Mouse (Mus musculus) ES-Bruce4 (cell line): Measurements from ENCODE around the gene Cap2. TPM values are rescaled to one million over a fixed set of nuclear protein-coding genes. Genes with fewer than 3 reads are reported as not detected.

Source experiments
- H3K27ac ChIP-seq: 2 replicates; pipeline ENCODE4 v1.5.1; 2012; ENCODE audit warnings: low read length, inconsistent platforms; ENCODE audit not compliant: insufficient read depth
- H3K27me3 ChIP-seq: 2 replicates; pipeline ENCODE4 v1.6.1; 2012; ENCODE audit warnings: mild to moderate bottlenecking, low read length, inconsistent platforms; ENCODE audit not compliant: control insufficient read depth, poor library complexity, insufficient read depth, severe bottlenecking
- H3K36me3 ChIP-seq: 2 replicates; pipeline ENCODE4 v1.6.1; 2012; ENCODE audit warnings: inconsistent platforms, mild to moderate bottlenecking, low read length, moderate library complexity; ENCODE audit not compliant: control insufficient read depth, poor library complexity, insufficient read depth, severe bottlenecking
- H3K4me1 ChIP-seq: one replicate; pipeline ENCODE4 v1.8.1; 2011; ENCODE audit warnings: low read length; ENCODE audit not compliant: control insufficient read depth, insufficient read depth
- H3K4me3 ChIP-seq: 2 replicates; pipeline ENCODE4 v1.5.1; 2011; ENCODE audit warnings: low read depth, mild to moderate bottlenecking, low read length
- H3K9ac ChIP-seq: 2 replicates; pipeline ENCODE4 v1.6.1; 2012; ENCODE audit warnings: low read depth, mild to moderate bottlenecking, inconsistent platforms; ENCODE audit not compliant: poor library complexity, severe bottlenecking
- H3K9me3 ChIP-seq: replicated peaks from 2 replicates; pipeline ENCODE4 v1.6.1; 2012; ENCODE audit warnings: mild to moderate bottlenecking, low read length, inconsistent platforms; ENCODE audit not compliant: control insufficient read depth, poor library complexity, insufficient read depth, severe bottlenecking
- CTCF ChIP-seq: IDR thresholded peaks from one replicate; pipeline ENCODE4 v1.8.1; 2011; ENCODE audit warnings: low read depth, low read length
- EP300 ChIP-seq: IDR thresholded peaks from 2 replicates; pipeline ENCODE4 v1.6.1; 2011; ENCODE audit warnings: low read depth, low read length; ENCODE audit not compliant: insufficient read depth
- POLR2A ChIP-seq: IDR thresholded peaks from one replicate; pipeline ENCODE4 v1.8.1; 2011; ENCODE audit warnings: low read length; ENCODE audit not compliant: insufficient read depth
- polyA plus RNA-seq: library from polyadenylated mRNA; stranded (reverse); fragments of >200 nt; gene quantifications from 2 replicates; pipeline ENCODE4 v1.2.4, GENCODE M21; 2011; ENCODE audit warnings: low read depth; ENCODE audit not compliant: missing spikeins, insufficient read depth, insufficient read length

The Cap2 gene
- polyA plus RNA-seq, 1 experiment: 0.81 TPM

GRCm38 (mm10) chr13:46627841-46628240 lies 126.2 kb downstream of the Cap2 start:
- no peaks in the 10 kb centered on the region for H3K4me1 ChIP-seq
- TF ChIP-seq EP300 (no peak), POLR2A (no peak), CTCF (no peak)
- no peak overlapping the region for H3K27ac ChIP-seq
- H3K9ac ChIP-seq: no peak overlapping the region
- H3K36me3 ChIP-seq: no peaks in the 10 kb centered on the region
- no peaks in the 10 kb centered on the region for H3K27me3 ChIP-seq
- H3K4me3 ChIP-seq: no peak overlapping the region
- H3K9me3 ChIP-seq: no peaks in the 10 kb centered on the region

DNA sequence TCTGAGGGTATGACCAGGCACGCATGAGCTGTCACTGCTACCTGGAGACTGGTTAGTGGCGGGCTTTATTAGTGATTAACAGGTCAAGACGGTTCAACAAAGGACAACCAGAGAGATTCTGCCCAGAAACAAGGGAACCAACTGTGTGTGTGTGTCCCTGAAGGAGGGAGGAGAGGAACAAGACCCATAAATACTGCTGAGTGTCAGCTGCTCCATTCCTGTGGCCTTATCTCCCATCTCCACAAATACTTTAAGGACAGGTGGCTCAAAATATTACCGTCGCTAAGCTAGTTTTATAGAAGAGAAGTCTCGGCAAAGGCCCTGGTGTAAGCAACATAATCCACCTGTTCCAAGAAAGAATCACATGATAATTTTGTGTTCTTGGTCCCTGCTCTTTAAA lies 127.7 kb downstream of the Cap2 start:
- H3K9ac ChIP-seq: no peak overlapping the region
- no peak for TF ChIP-seq POLR2A
- H3K4me1 ChIP-seq: no peaks in the 10 kb centered on the region
- no peak overlapping the region for H3K27ac ChIP-seq
- no peak overlapping the region for H3K4me3 ChIP-seq
- H3K36me3 ChIP-seq: no peaks in the 10 kb centered on the region
- no peaks in the 10 kb centered on the region for H3K27me3 ChIP-seq
- no peaks in the 10 kb centered on the region for H3K9me3 ChIP-seq

DNA sequence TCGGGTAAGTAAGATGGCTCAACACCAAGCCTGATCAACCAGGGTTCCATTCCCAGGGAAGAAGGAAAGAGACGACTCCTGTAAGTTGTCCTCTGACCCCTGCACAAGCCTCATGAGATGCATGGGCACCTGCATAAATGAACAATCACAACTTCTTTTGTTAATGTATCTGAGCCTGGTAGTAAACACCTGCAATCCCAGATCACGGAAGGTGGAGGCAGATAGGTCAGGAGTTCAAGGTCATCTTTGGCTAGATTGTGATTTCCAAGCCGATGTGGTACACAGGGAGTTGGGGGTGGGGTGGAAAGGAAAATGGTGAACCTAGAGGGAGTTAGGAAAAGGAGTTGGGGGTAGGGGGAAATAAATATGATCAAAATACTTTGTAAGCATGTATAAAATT lies 131.1 kb downstream of the Cap2 start:
- Histone ChIP-seq H3K27ac (no peak overlapping the region), H3K9ac (no peak overlapping the region), H3K36me3 (no peaks in the 10 kb centered on the region), H3K4me1 (no peaks in the 10 kb centered on the region), H3K4me3 (no peak overlapping the region), H3K9me3 (no peaks in the 10 kb centered on the region), H3K27me3 (no peaks in the 10 kb centered on the region)
- TF ChIP-seq POLR2A (no peak), CTCF (no peak), EP300 (no peak)

GRCm38 (mm10) chr13:46633320-46634132 lies 131.9 kb downstream of the Cap2 start:
- H3K27me3 ChIP-seq: no peaks in the 10 kb centered on the region
- no peaks in the 10 kb centered on the region for H3K36me3 ChIP-seq
- no peaks in the 10 kb centered on the region for H3K4me1 ChIP-seq
- H3K9ac ChIP-seq: no peak overlapping the region
- H3K4me3 ChIP-seq: no peak overlapping the region
- H3K9me3 ChIP-seq: no peaks in the 10 kb centered on the region
- TF ChIP-seq EP300: no peak
- TF ChIP-seq POLR2A: no peak
- TF ChIP-seq CTCF: no peak
- no peak overlapping the region for H3K27ac ChIP-seq

DNA sequence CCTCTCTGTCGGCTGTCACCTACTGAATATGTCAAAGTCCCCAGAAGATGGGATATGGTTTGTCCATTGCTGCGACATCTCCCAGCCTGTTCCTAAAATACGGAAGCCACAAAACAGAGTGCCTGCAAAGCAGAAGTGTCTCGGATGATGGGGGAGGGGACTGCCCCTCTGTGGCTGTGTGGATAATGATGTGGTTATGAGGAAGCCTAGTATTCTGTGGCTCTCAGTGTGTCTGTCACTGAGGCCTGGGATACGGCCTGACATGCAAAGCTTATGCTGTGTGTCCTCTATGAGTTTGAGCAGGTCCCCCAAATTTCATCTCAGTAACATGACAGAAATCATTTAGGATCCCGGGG lies 132.5 kb downstream of the Cap2 start:
- no peak overlapping the region for H3K9ac ChIP-seq
- H3K36me3 ChIP-seq: no peaks in the 10 kb centered on the region
- no peak overlapping the region for H3K27ac ChIP-seq
- no peaks in the 10 kb centered on the region for H3K4me1 ChIP-seq
- TF ChIP-seq POLR2A (no peak), CTCF (no peak), EP300 (no peak)
- no peaks in the 10 kb centered on the region for H3K27me3 ChIP-seq
- no peak overlapping the region for H3K4me3 ChIP-seq
- no peaks in the 10 kb centered on the region for H3K9me3 ChIP-seq

GRCm38 (mm10) chr13:46640608-46641468 lies 139.2 kb downstream of the Cap2 start:
- Histone ChIP-seq H3K9ac (no peak overlapping the region), H3K27ac (no peak overlapping the region), H3K4me1 (peaks cover 2% of the 10 kb centered on the region), H3K9me3 (0 out of 2 replicates have a peak, but pooled peaks cover 4% of the 10 kb centered on the region), H3K27me3 (no peaks in the 10 kb centered on the region), H3K4me3 (no peak overlapping the region), H3K36me3 (no peaks in the 10 kb centered on the region)
- TF ChIP-seq EP300: no peak
- no peak for TF ChIP-seq CTCF
- no peak for TF ChIP-seq POLR2A
